Mouse (Mus musculus) lung, adult 2 months (tissue): ENCODE measurements around the gene Hs6st3. TPM values are rescaled to one million over a fixed set of nuclear protein-coding genes. Genes with fewer than 3 reads are reported as not detected.

Source experiments
- DNase-seq: peaks from one replicate; pipeline ENCODE4 v3.0.0; 2022
- H3K4me1 ChIP-seq: fragments of 200-500 bp; 2 replicates; pipeline ENCODE4 v1.6.1; 2011; ENCODE audit warnings: low read length; ENCODE audit not compliant: control insufficient read depth, insufficient read depth
- H3K4me3 ChIP-seq: fragments of 200-500 bp; replicated peaks from 2 replicates; pipeline ENCODE3; 2011; ENCODE audit warnings: low read depth, mild to moderate bottlenecking, control low read depth, low read length; ENCODE audit errors: extremely low read depth
- CTCF ChIP-seq: fragments of 200-500 bp; IDR thresholded peaks from 2 replicates; pipeline ENCODE4 v1.5.1; 2011; ENCODE audit warnings: mild to moderate bottlenecking, low read length, control low read depth; ENCODE audit not compliant: insufficient read depth
- POLR2A ChIP-seq: fragments of 200-500 bp; IDR thresholded peaks from 2 replicates; pipeline ENCODE4 v1.6.1; 2011; ENCODE audit warnings: low read depth, mild to moderate bottlenecking, control low read depth, low read length, borderline replicate concordance; ENCODE audit errors: extremely low read depth
- WGBS: fragments of 180-500 bp; shearing (Covaris S2); methylation state at CpG from one replicate; pipeline ENCODE4 v1.1.7; 2018; 5-methylcytosine and 5-hydroxymethylcytosine counted together
- polyA plus RNA-seq: library from polyadenylated mRNA; depleted of rRNA; stranded (reverse); fragments of >200 nt; gene quantifications from 2 replicates; pipeline ENCODE4 v1.2.3, GENCODE M21; 2012

Gene Hs6st3
- polyA plus RNA-seq, 1 experiment: 1.2 TPM

- Histone ChIP-seq H3K4me1 (no peaks in the 10 kb centered on the region), H3K4me3 (no peak overlapping the region)
- WGBS: 61% methylated on average over 5 of the region's 5 CpGs
- DNase-seq: no peak
- no peak for TF ChIP-seq POLR2A
- no peak for TF ChIP-seq CTCF
Observed at GRCm38 (mm10) chr14:119815616-119816015, 677.5 kb downstream of the Hs6st3 start.

DNA sequence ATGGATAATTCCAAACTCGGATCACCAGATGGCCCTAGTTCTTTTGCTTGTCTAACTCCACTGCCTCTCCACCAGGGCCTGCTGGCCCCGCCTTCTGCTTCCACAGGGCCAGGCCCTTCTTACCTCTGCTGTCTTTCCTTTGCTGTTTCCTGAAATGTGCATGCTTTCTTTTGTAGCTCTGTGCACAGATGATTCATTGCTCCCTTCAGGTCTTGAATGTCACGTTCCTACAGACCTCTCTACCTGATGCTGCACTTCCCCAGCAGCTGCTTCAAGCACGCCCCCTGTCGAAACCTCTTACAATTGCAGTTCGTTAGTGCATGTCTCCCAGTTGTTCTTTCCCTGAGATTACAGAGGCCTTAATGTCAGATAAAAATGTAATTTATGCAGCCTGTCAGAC is 682.4 kb downstream of the Hs6st3 start:
- WGBS: 51% methylated on average over 6 of the region's 6 CpGs
- TF ChIP-seq CTCF (no peak), POLR2A (no peak)

GRCm38 (mm10) chr14:119831165-119832011 is 693.2 kb downstream of the Hs6st3 start:
- DNase-seq: no peak
- TF ChIP-seq CTCF: no peak
- TF ChIP-seq POLR2A: no peak
- no peaks in the 10 kb centered on the region for H3K4me1 ChIP-seq
- H3K4me3 ChIP-seq: no peak overlapping the region
- 39% methylated on average over 19 of the region's 19 CpGs for WGBS

More for the DNA sequence above, 682.4 kb downstream of the Hs6st3 start:
- H3K4me1 ChIP-seq: no peaks in the 10 kb centered on the region
- H3K4me3 ChIP-seq: no peak overlapping the region
- no peak for DNase-seq

GRCm38 (mm10) chr14:119832012-119832325 is 693.8 kb downstream of the Hs6st3 start:
- 84% methylated on average over 7 of the region's 7 CpGs for WGBS
- TF ChIP-seq POLR2A: no peak
- TF ChIP-seq CTCF: no peak
- no peaks in the 10 kb centered on the region for H3K4me1 ChIP-seq
- H3K4me3 ChIP-seq: no peak overlapping the region
- no peak for DNase-seq

- WGBS: 51% methylated on average over 9 of the region's 9 CpGs
Observed at GRCm38 (mm10) chr14:119832940-119833339, 694.8 kb downstream of the Hs6st3 start.

DNA sequence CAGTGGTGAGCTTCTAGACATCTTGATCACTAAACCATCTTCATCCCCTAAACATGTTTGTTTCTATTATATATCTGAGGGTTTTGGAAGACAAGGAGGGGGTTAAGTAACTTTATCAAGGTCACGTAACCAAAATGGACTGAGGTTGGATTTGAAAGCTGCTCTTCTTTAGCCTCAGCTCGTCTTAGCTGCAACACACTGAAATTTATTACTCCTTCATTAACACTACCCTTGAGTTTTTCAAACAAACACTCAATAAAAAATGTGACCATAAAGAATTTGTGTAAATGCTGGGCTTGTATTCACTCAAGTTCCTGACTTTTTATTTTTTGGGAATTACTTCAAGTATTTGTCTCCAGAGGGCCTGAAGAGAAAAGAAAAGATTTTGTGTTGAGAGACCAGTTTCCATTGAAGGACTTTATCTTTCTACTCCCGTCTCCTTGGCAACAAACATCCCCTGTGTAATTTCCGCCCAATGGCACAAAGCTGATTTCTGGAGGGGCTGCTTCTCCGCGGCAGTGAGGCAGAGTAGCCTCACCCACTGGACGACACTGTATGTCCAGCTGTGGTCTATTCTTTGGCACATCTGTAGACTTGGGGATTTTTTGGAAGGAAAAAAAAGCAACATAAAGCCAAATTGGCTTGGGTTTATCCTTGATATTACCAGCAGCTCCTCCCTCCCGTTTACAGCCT is 696.0 kb downstream of the Hs6st3 start:
- no peak for TF ChIP-seq POLR2A
- no peak for TF ChIP-seq CTCF
- no peaks in the 10 kb centered on the region for H3K4me1 ChIP-seq
- no peak for DNase-seq
- WGBS: 34% methylated on average over 8 of the region's 8 CpGs
- H3K4me3 ChIP-seq: no peak overlapping the region

More at GRCm38 (mm10) chr14:119832940-119833339, 694.8 kb downstream of the Hs6st3 start:
- no peaks in the 10 kb centered on the region for H3K4me1 ChIP-seq
- H3K4me3 ChIP-seq: no peak overlapping the region
- TF ChIP-seq CTCF: no peak
- no peak for DNase-seq

DNA sequence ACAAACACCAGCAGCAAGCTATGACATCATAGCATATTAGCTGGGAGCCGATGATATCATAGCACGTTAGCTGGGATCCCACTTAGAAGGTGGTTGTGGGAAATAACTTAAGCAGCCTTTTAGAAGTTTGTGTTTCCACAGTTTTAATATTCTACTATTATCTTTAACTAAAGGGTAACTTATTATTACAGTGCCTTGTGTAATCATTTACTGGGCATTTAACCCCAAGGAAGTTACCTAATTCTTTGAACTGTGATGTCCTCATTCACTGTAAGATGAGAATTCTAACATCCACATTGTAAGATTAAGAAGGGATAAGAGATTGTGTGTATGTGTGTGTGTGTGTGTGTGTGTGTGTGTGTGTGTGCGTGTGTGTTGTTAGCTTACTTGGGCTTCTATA is 697.9 kb downstream of the Hs6st3 start:
- 92% methylated on average over 3 of the region's 3 CpGs for WGBS
- TF ChIP-seq POLR2A (no peak), CTCF (no peak)

DNA sequence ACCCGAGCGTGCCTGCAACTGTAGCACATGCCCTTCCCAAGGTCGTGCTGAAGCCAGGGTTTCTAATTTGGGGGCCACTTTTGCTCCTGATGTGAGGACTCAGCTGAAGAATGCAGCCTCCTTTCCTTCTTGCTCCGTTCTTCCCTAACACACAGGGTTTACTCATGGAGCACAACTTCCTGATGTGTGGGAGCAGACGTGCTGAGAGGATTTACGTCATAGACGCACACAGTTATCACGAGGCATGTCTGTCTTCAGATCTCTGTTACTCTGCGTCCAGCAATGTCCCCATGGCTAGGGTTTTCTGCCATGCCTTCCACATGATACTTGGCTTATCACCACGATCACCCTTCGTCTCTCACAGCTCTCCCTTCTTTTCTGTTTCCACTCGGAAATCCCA is 709.4 kb downstream of the Hs6st3 start:
- WGBS: 51% methylated on average over 12 of the region's 12 CpGs
- no peak for TF ChIP-seq POLR2A
- TF ChIP-seq CTCF: no peak
- DNase-seq: no peak
- no peaks in the 10 kb centered on the region for H3K4me1 ChIP-seq
- no peak overlapping the region for H3K4me3 ChIP-seq

More for the DNA sequence above, 697.9 kb downstream of the Hs6st3 start:
- DNase-seq: no peak
- Histone ChIP-seq H3K4me1 (no peaks in the 10 kb centered on the region), H3K4me3 (no peak overlapping the region)

DNA sequence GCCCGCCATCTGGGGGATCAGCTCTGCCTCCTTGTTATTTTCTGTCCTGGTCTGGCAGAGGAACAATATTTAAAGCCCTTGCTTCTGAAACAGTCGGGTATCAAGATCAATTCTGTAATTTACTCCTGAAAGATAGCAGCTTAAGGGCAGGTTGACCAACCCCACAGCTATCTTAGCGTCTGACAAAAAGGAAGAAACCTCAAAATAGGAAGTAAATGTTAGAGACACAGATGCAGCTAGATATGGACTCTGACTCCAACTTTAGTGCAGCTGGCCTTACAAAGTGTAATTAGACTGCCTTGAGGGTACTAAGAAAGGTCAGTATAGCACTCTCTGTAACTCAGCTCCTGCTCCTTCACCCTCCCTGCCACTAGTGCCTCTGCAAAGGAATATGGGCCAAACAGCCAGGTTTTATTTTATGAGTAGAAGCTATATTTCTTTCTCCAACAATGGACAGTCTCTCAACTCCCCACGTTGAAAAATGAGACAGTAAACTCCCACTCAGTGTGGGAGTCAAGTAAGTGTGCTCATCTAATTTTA is 710.7 kb downstream of the Hs6st3 start:
- no peak for TF ChIP-seq POLR2A
- TF ChIP-seq CTCF: no peak
- Histone ChIP-seq H3K4me1 (no peaks in the 10 kb centered on the region), H3K4me3 (no peak overlapping the region)
- DNase-seq: no peak
- 53% methylated on average over 4 of the region's 4 CpGs for WGBS
